Mouse (Mus musculus) retina, adult 2 months (tissue): ENCODE measurements around the gene Zmat1.
"Not testable (repeated sequence)": the region's sequence is repeated elsewhere in the genome, so short reads cannot be mapped to it uniquely, and the experiment has no call there.

Experiments
- DNase-seq: peaks from one replicate; pipeline ENCODE4 v3.0.0-alpha.2; 2012; ENCODE audit warnings: low read depth, low spot score

Zmat1 gene

GRCm38 (mm10) chrX:135008720-135009470, at the start of gene Zmat1:
Gene Zmat1 (minus strand): TSS chrX:135009209.
- DNase-seq, result peak; percentile 76

GRCm38 (mm10) chrX:135053939-135054338, 44.9 kb upstream of the Zmat1 start:
- not testable (repeated sequence) for DNase-seq

DNA sequence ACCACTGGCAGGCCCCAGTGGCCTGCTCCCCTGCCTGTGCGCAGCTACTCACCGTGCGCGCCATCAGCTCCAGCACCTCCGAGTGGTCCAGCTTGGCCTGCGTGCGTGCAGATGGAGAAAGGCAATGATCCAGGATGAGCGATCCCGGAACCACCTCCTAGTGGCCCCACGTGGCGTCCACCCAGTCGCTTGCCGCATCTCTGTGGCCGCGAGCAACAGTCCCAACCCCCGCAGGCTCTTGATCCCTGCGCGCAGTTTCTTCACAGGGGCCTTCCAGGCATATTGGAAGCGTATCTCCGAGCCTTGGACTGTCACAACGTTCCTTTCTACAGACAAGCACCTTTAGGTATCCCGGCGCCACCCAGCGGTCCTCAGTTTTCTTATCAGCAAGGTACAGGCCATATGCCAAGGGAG, 27.0 kb upstream of the Zmat1 start:
- DNase-seq, result no peak

DNA sequence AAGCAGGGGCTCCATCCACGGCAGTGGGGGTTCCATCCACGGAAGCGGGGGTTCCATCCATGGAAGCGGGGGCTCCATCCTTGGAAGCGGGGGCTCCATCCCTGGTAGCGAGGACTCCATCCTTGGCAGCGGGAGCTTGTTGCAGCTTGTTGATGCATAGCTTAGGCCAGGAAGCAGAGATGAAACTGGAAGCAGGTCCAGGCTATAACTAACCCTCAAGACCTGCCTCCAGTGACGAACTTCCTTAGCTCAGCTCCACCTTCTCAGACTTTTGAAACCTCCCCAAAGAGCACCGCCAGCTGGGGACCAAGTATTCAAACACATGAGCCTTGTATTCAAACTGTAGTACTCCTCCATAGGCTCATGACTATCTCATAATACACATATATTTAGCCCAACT, 16.1 kb upstream of the Zmat1 start:
- no peak for DNase-seq

DNA sequence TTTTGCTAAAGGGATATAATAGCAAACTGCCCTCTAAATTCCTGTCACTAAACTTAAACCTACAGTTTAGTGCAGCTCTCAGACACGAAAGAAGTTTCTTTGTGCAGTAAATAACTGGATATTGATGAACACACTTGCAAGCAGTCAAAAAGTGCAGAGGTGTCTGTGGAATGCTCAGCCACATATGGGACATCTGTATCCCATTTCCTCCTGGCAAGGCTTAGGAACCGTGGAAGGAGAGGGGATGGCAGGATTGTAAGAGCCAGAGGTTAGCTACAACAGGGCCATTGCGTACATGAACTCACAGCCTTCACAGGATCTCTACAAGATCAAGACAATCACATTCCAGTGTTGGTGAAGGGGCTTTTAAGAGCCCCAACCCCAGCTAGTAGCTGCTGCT, 2.4 kb upstream of the Zmat1 start:
- no peak for DNase-seq

GRCm38 (mm10) chrX:135009471-135009815, 434 bp upstream of the Zmat1 start:
- no peak for DNase-seq

GRCm38 (mm10) chrX:135008021-135008420, 988 bp downstream of the Zmat1 start:
- DNase-seq, result no peak

DNA sequence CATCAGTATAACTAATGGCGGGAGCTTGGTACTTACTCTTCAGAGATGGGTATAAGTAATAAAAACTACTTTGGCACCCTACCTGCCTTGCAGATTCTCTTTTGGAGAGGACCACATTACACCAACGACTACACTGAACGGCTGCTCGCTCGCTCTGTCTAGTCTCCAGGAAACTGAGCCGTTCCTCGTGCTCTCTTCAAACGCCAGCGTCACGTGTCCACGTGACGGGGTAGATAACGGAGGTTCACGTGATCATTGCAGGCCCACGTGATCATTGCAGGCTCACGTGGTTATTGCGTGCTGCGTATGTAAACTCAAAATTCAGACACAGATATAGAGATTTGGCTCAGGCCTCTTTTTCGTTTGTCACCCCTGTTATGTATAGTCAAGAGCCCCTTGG, 44.5 kb downstream of the Zmat1 start, which contains the start of gene Nxf2:
Gene Nxf2 (minus strand): TSS at position 209 of the 400 bp plus-strand sequence.
- DNase-seq, result no peak

- DNase-seq, result peak; percentile 44
Measured at GRCm38 (mm10) chrX:134963305-134964094, 45.5 kb downstream of the Zmat1 start.

- no peak for DNase-seq
Measured at GRCm38 (mm10) chrX:134930361-134930760, 78.6 kb downstream of the Zmat1 start.

- no peak for DNase-seq
Measured at GRCm38 (mm10) chrX:134929927-134930326, 79.1 kb downstream of the Zmat1 start.

- DNase-seq, result peak; percentile 11
Measured at GRCm38 (mm10) chrX:134925058-134925457, 84.0 kb downstream of the Zmat1 start.

DNA sequence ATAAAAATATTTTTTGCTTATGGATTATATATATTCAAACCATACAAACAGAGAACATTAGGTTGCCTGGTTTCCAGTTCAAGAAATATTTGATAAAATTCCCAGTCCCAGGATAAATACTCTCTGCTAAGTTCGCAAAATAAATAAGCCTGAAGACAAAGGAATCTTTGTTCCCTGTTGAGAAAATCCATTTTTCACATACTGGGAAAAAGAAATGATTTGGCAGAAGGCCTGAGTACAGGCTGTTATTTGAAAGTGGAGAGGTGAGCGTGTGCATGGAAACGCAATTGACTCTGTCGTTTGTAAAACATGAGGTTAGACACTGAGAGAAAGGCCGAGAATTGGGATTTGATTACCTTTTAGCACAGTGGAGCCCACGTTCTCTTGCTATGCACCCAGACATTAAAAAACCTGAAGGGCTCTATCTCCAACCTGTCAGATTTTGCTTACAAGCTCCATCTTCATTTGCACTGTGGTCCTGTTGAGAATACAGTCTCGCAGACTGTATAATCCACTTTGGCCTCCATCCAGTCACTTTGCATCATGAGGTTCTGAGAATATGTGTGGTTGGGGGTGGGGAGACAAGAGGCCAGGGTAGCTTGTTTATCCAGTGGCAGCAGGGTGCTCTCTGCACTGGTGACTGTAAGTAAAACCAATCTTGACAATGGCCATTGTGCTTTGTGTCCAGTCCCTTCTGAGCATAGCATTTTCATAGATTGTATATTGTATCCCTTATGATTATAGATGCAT, 85.2 kb downstream of the Zmat1 start:
- DNase-seq, result no peak
